ENCODE assay signal across 9 mouse cellular contexts in the genomic region with DNA sequence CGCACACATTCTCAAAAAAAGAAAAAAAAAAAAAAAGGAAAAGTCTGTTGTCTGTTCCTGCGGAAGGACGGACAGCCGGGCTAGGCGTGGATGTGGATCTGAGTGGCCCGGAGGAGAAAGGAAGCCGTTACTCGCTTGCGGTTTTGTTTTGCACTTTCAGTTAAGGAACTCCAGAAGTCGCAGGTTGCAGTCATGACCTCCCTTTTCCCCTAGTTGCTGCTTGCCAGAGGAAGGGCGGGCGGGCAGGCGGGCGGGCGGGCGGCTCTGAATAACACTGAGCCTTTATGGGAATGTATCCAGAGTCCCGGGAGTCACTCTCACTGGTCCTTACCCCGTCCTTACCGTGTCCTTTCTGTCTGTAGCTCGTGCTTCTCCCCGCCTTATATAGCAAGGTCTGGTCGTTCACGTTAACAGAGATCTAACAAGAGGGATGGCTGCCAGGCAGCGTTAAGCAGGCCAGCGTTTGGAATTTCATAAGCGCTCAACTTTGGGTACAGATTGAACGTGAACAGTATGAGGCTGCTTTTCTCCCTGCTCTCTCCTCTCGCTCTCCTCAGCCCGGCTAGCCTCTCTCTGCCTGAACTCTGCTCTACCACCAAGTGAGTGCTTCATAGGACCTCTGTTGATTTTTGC.
DNase-seq lines count a peak whose midpoint lies in the region; ATAC-seq and TF ChIP-seq lines count a peak whose summit lies in the region.
"Had no signal": no experiment of that assay in that cellular context is flagged by ENCODE, and none has a peak within 500 bp of the region (broad histone marks: within the 10 kb centered on the region; RNA-seq: fewer than 3 reads in every experiment).

No protein-coding gene starts in this region.

- no peak for TF ChIP-seq POLR2A in spleen, adult 2 months (IDR thresholded peaks at IDR 0.05; ENCODE audit: low read depth, low read length)

- H3K9ac ChIP-seq in forebrain, embryonic 14.5 days (ENCODE audit: low read length): peak overlapping the region; percentile 45; the same call in 1 of the 2 replicates
- H3K9ac ChIP-seq in stomach, postnatal 0 days (ENCODE audit: low read length): peak overlapping the region; percentile 76

- intact Hi-C loops in heart, postnatal 36 days (cut with DNase I): loop anchor here (1.0 to 5.0 kb wide), 2 partner anchors 22 to 40 kb away; no protein-coding TSS in a partner anchor

- no peaks in the 10 kb centered on the region for H3K9me3 ChIP-seq in forebrain, embryonic 14.5 days (replicated peaks; ENCODE audit: control insufficient read depth, low read length)
- no peaks in the 10 kb centered on the region for H3K9me3 ChIP-seq in stomach, postnatal 0 days (ENCODE audit: control insufficient read depth, low read length)
- H3K9me3 ChIP-seq: G1E had no signal

- H3K4me2 ChIP-seq in forebrain, embryonic 14.5 days (ENCODE audit: low read length): peak overlapping the region; percentile 31; the same call in 1 of the 2 replicates
- peak overlapping the region; percentile 63 for H3K4me2 ChIP-seq in stomach, postnatal 0 days (replicated peaks; ENCODE audit: low read depth)

- peak; percentile 9 for TF ChIP-seq EP300 in stomach, postnatal 0 days (optimal IDR thresholded peaks at IDR 0.05)

- peak overlapping the region; percentile 44; the same call in 1 of the 2 replicates for H3K4me3 ChIP-seq in spleen, adult 2 months (ENCODE audit: extremely low read depth, insufficient read depth, insufficient read length)
- no peak overlapping the region for H3K4me3 ChIP-seq in forebrain, embryonic 14.5 days (ENCODE audit: low read depth, low read length)
- H3K4me3 ChIP-seq in stomach, postnatal 0 days (ENCODE audit: low read depth, low read length): peak overlapping the region; percentile 38

- H3K27ac ChIP-seq in spleen, adult 2 months (ENCODE audit: insufficient read depth, low read length): peak overlapping the region; percentile 27; the same call in 1 of the 2 replicates
- H3K27ac ChIP-seq in forebrain, embryonic 14.5 days (ENCODE audit: low read depth, low read length): peak overlapping the region; percentile 64
- H3K27ac ChIP-seq in stomach, postnatal 0 days (replicated peaks): peak overlapping the region; percentile 94

- 2% methylated on average over 29 of the region's 29 CpGs for WGBS in spleen, adult 2 months
- 24% methylated on average over 29 of the region's 29 CpGs for WGBS in forebrain, embryonic 14.5 days
- whole genome bisulfite sequencing in stomach, postnatal 0 days: 2% methylated on average over 29 of the region's 29 CpGs

- H3K4me1 ChIP-seq in spleen, adult 2 months (ENCODE audit: control insufficient read depth, insufficient read depth, insufficient read length): peaks cover 17% of the 10 kb centered on the region
- peaks cover 21% of the 10 kb centered on the region for H3K4me1 ChIP-seq in forebrain, embryonic 14.5 days (ENCODE audit: control insufficient read depth, insufficient read depth, low read length)
- H3K4me1 ChIP-seq in stomach, postnatal 0 days (replicated peaks; ENCODE audit: control insufficient read depth, insufficient read depth): peaks cover 17% of the 10 kb centered on the region

- TF ChIP-seq CTCF in spleen, adult 2 months (IDR thresholded peaks at IDR 0.05; ENCODE audit: extremely low read depth, insufficient read depth, insufficient read length, insufficient replicate concordance): no peak
- TF ChIP-seq CTCF in stomach, postnatal 0 days (IDR thresholded peaks at IDR 0.05; ENCODE audit: low read depth): no peak

- ATAC-seq in forebrain, embryonic 14.5 days: peak; percentile 54
- ATAC-seq in megakaryocyte progenitor cell, adult 5-6 weeks (replicated peaks; ENCODE audit: poor library complexity): peak; percentile 51
- peak; percentile 74; the same call in 1 of the 2 replicates for ATAC-seq in stomach, postnatal 0 days (ENCODE audit: low FRiP score, low TSS enrichment)

- H3K27me3 ChIP-seq in spleen, adult 2 months (ENCODE audit: control insufficient read depth, insufficient read depth, low read length): no peaks in the 10 kb centered on the region
- no peaks in the 10 kb centered on the region for H3K27me3 ChIP-seq in forebrain, embryonic 14.5 days (replicated peaks; ENCODE audit: control insufficient read depth, insufficient read depth, low read length)
- H3K27me3 ChIP-seq in stomach, postnatal 0 days (ENCODE audit: control insufficient read depth, insufficient read depth, low read length): no peaks in the 10 kb centered on the region

- DNase-seq in spleen, adult 2 months (ENCODE audit: low read depth in 1 of 2, low spot score in 2 of 2): peak in 1 of 2 experiments; percentile 43
- DNase-seq in spleen, adult 12 weeks (ENCODE audit: low spot score): no peak
- DNase-seq in forebrain, embryonic 14.5 days (ENCODE audit: low spot score): peak; percentile 47
- DNase-seq in heart, postnatal 36 days: peak; percentile 67 to 78
- peak; percentile 68 to 81 for DNase-seq in kidney, postnatal 4 days
- DNase-seq in stomach, postnatal 0 days (ENCODE audit: low spot score): peak; percentile 70
- no peak for DNase-seq in right cerebral cortex, adult 2 months (ENCODE audit: low spot score in 2 of 2)

- no peaks in the 10 kb centered on the region for H3K36me3 ChIP-seq in spleen, adult 2 months (ENCODE audit: control insufficient read depth, insufficient read depth, low read length)
- H3K36me3 ChIP-seq in forebrain, embryonic 14.5 days (ENCODE audit: control insufficient read depth, insufficient read depth, low read length): peaks cover 20% of the 10 kb centered on the region
- H3K36me3 ChIP-seq in stomach, postnatal 0 days (ENCODE audit: control insufficient read depth, insufficient read depth, low read length): peaks cover 2% of the 10 kb centered on the region; the same call in 1 of the 2 replicates

Comparison
In these comparisons a context has a peak if more than half of its experiments do, and no peak if none do; other contexts are left out.
1. DNase-seq: peak in forebrain, embryonic 14.5 days (single experiment), heart, postnatal 36 days (2 of 2), kidney, postnatal 4 days (2 of 2) and stomach, postnatal 0 days (single experiment); none in spleen, adult 12 weeks (single experiment) and right cerebral cortex, adult 2 months (0 of 2).
2. H3K27ac ChIP-seq: peak in every context shown above with its lines; median percentile 94 in stomach, postnatal 0 days; 64 in forebrain, embryonic 14.5 days; 27 in spleen, adult 2 months.
3. Peak in every context shown above with its lines, with median percentiles within 50 percentile points of each other: ATAC-seq.